Mouse (Mus musculus): ENCODE data around the gene Klhl42.
A peak's percentile ranks its signal among the peaks of the same experiment; 100 is the strongest.

GRCm38 (mm10) chr6:147042291-147043290, 48.6 kb upstream of the Klhl42 start, which contains the start of gene Mrps35:
- TF ChIP-seq CTCF (IDR thresholded peaks at IDR 0.05; ENCODE audit: low read depth, low read length) (no peak), POLR2A (IDR thresholded peaks at IDR 0.05; ENCODE audit: insufficient read depth, low read length) (peak; percentile 72)

Data from ES-Bruce4 (cell line).